Mouse (Mus musculus) heart, embryonic 13.5 days (tissue): ENCODE results near the gene Crybg1. TPM values are rescaled to one million over a fixed set of nuclear protein-coding genes. Genes with fewer than 3 reads are reported as not detected.
"Not testable (repeated sequence)": the region's sequence is repeated elsewhere in the genome, so short reads cannot be mapped to it uniquely, and the experiment has no call there.

Experiments used
- ATAC-seq: fragments of 200-750 bp; cut with Nextera tagmentation; 2 replicates; pipeline ENCODE4 v1.8.0; 2017; ENCODE audit warnings: moderate TSS enrichment; ENCODE audit not compliant: insufficient number of reproducible peaks, low FRiP score, low TSS enrichment; ENCODE audit errors: extremely low read depth
- H3K27ac ChIP-seq: fragments of 300-500 bp; sonication (generic); replicated peaks from 2 replicates; pipeline ENCODE4 v1.5.1; 2015; ENCODE audit warnings: moderate library complexity, mild to moderate bottlenecking, inconsistent platforms
- H3K27me3 ChIP-seq: fragments of 300-500 bp; sonication (generic); replicated peaks from 2 replicates; pipeline ENCODE4 v1.6.1; 2015; ENCODE audit warnings: mild to moderate bottlenecking, inconsistent platforms
- H3K36me3 ChIP-seq: fragments of 300-500 bp; sonication (generic); 2 replicates; pipeline ENCODE4 v1.6.1; 2015; ENCODE audit warnings: mild to moderate bottlenecking, inconsistent platforms
- H3K4me1 ChIP-seq: fragments of 300-500 bp; sonication (generic); 2 replicates; pipeline ENCODE4 v1.6.1; 2015; ENCODE audit warnings: inconsistent platforms
- H3K4me2 ChIP-seq: fragments of 300-500 bp; sonication (generic); 2 replicates; pipeline ENCODE4 v1.6.1; 2015; ENCODE audit warnings: inconsistent platforms, mild to moderate bottlenecking, moderate library complexity
- H3K4me3 ChIP-seq: fragments of 300-500 bp; sonication (generic); 2 replicates; pipeline ENCODE4 v1.5.1; 2015; ENCODE audit warnings: moderate library complexity, mild to moderate bottlenecking, inconsistent platforms
- H3K9ac ChIP-seq: fragments of 300-500 bp; sonication (generic); 2 replicates; pipeline ENCODE4 v1.6.1; 2015; ENCODE audit warnings: inconsistent platforms, mild to moderate bottlenecking, moderate library complexity
- H3K9me3 ChIP-seq: fragments of 300-500 bp; sonication (generic); 2 replicates; pipeline ENCODE4 v1.6.1; 2016; ENCODE audit warnings: inconsistent platforms
- WGBS: fragments of 180-500 bp; shearing (Covaris S2); methylation state at CpG from one replicate; pipeline ENCODE4 v1.1.7; 2015; ENCODE audit warnings: mixed read lengths; 5-methylcytosine and 5-hydroxymethylcytosine counted together
- polyA plus RNA-seq: library from polyadenylated mRNA; unstranded; fragments of >200 nt; fragmentation: Nextera tagmentation; extraction: Ambion mirVana; gene quantifications from 2 replicates; pipeline ENCODE4 v1.2.1, GENCODE M21; 2015

Crybg1 gene
- polyA plus RNA-seq, 1 experiment from 2014 or later = 0.08 TPM

GRCm38 (mm10) chr10:43992506-43992905, 156.1 kb downstream of the Crybg1 start:
- H3K4me3 ChIP-seq = no peak overlapping the region
- 0 out of 2 replicates have a peak, but pooled peaks cover 5% of the 10 kb centered on the region for H3K4me1 ChIP-seq
- no peak overlapping the region for H3K9ac ChIP-seq
- H3K27ac ChIP-seq = no peak overlapping the region
- WGBS = 73% methylated on average over 5 of the region's 5 CpGs
- H3K27me3 ChIP-seq = peaks cover under 1% of the 10 kb centered on the region; the same call in 1 of the 2 replicates
- no peak for ATAC-seq
- no peak overlapping the region for H3K4me2 ChIP-seq
- no peaks in the 10 kb centered on the region for H3K9me3 ChIP-seq
- no peaks in the 10 kb centered on the region for H3K36me3 ChIP-seq

DNA sequence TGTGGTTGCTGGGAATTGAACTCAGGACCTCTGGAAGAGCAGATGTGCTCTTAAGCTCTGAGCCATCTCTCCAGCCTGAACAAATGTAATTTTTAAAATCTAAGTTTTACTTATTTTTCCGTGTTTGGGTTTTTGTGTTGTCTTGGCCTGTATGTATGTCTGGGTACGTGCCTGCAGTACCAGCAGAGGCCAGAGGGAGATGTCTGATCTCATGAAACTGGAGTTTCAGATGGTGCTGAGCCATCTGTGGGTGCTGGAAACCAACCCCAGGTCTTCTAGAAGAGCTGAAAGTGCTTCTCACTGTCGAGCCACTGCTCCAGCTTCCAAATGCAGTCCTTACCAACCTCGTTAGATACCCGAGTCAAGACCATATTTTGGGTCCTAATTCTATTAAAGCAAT, 157.4 kb downstream of the Crybg1 start:
- Histone ChIP-seq H3K9me3 (no peaks in the 10 kb centered on the region), H3K4me3 (no peak overlapping the region), H3K27ac (no peak overlapping the region), H3K4me1 (no peaks in the 10 kb centered on the region), H3K27me3 (no peaks in the 10 kb centered on the region), H3K36me3 (no peaks in the 10 kb centered on the region), H3K4me2 (no peak overlapping the region), H3K9ac (no peak overlapping the region)
- no peak for ATAC-seq
- 82% methylated on average over 5 of the region's 5 CpGs for WGBS

DNA sequence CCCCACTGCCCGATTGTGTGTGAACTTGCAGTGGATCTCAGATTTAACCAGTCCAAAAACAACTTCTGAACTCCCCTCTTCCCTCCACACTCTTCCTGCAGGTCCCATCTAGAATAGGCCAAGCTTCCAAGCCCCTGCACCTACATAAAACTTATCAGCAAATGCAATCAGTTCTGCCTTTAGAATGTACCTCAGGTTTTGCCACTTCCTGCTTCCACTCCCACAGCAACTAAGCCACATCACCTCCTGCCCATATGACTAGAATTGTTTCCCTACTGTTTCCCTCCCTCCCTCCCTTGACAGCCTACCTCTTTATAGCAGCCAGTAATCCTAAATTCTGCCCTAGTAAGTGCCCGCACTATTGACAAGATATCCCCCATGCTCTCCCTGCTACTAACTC, 164.8 kb downstream of the Crybg1 start:
- H3K4me2 ChIP-seq = no peak overlapping the region
- no peak for ATAC-seq
- WGBS = 85% methylated on average over 2 of the region's 2 CpGs

GRCm38 (mm10) chr10:43983241-43983640, 165.4 kb downstream of the Crybg1 start:
- H3K9me3 ChIP-seq = no peaks in the 10 kb centered on the region
- H3K27me3 ChIP-seq = no peaks in the 10 kb centered on the region
- ATAC-seq = no peak
- no peaks in the 10 kb centered on the region for H3K36me3 ChIP-seq
- WGBS = 77% methylated on average over 5 of the region's 5 CpGs
- no peaks in the 10 kb centered on the region; the same call in 1 of the 2 replicates for H3K4me1 ChIP-seq
- no peak overlapping the region for H3K9ac ChIP-seq
- no peak overlapping the region for H3K4me3 ChIP-seq
- no peak overlapping the region for H3K4me2 ChIP-seq
- no peak overlapping the region for H3K27ac ChIP-seq

More for the DNA sequence above, 164.8 kb downstream of the Crybg1 start:
- no peak overlapping the region for H3K27ac ChIP-seq
- H3K4me3 ChIP-seq = no peak overlapping the region
- H3K9me3 ChIP-seq = no peaks in the 10 kb centered on the region
- no peaks in the 10 kb centered on the region; the same call in 1 of the 2 replicates for H3K4me1 ChIP-seq
- no peaks in the 10 kb centered on the region for H3K27me3 ChIP-seq
- no peak overlapping the region for H3K9ac ChIP-seq
- H3K36me3 ChIP-seq = no peaks in the 10 kb centered on the region

GRCm38 (mm10) chr10:43982470-43982869, 166.2 kb downstream of the Crybg1 start:
- 70% methylated on average over 6 of the region's 6 CpGs for WGBS
- H3K36me3 ChIP-seq = no peaks in the 10 kb centered on the region
- ATAC-seq = no peak

DNA sequence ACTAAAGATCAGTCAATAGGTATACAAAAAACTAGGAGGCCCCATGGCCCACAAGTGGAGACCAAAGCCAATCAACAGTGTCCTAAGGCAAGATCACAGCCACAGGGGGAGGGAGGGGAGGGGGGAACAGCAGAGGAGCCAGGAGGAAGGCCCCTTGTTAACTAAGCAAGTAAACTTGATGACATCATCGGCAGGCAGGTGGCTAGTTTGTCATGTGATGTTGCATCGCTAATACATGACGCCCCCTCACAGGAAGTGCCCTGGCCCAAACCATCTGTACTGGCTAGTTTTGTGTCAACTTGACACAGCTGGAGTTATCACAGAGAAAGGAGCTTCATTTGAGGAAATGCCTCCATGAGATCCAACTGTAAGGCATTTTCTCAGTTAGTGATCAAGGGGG, 167.9 kb downstream of the Crybg1 start:
- 88% methylated on average over 3 of the region's 3 CpGs for WGBS
- H3K4me2 ChIP-seq, H3K9ac ChIP-seq, H3K27ac ChIP-seq, H3K9me3 ChIP-seq, ATAC-seq, H3K27me3 ChIP-seq, H3K36me3 ChIP-seq, H3K4me3 ChIP-seq, H3K4me1 ChIP-seq: not testable (repeated sequence)

More at GRCm38 (mm10) chr10:43982470-43982869, 166.2 kb downstream of the Crybg1 start:
- no peak overlapping the region for H3K4me2 ChIP-seq
- no peaks in the 10 kb centered on the region for H3K9me3 ChIP-seq
- no peaks in the 10 kb centered on the region for H3K27me3 ChIP-seq
- H3K4me1 ChIP-seq = no peaks in the 10 kb centered on the region; the same call in 1 of the 2 replicates
- no peak overlapping the region for H3K27ac ChIP-seq
- no peak overlapping the region for H3K4me3 ChIP-seq
- H3K9ac ChIP-seq = no peak overlapping the region

- H3K27me3 ChIP-seq = no peaks in the 10 kb centered on the region
- no peak overlapping the region for H3K9ac ChIP-seq
- H3K27ac ChIP-seq = no peak overlapping the region
- H3K9me3 ChIP-seq = no peaks in the 10 kb centered on the region
- 51% methylated on average over 1 of the region's 1 CpGs for WGBS
- no peaks in the 10 kb centered on the region for H3K36me3 ChIP-seq
- H3K4me3 ChIP-seq = no peak overlapping the region
- no peaks in the 10 kb centered on the region; the same call in 1 of the 2 replicates for H3K4me1 ChIP-seq
- no peak for ATAC-seq
- no peak overlapping the region for H3K4me2 ChIP-seq
Observed at GRCm38 (mm10) chr10:43980080-43980479, 168.6 kb downstream of the Crybg1 start.

DNA sequence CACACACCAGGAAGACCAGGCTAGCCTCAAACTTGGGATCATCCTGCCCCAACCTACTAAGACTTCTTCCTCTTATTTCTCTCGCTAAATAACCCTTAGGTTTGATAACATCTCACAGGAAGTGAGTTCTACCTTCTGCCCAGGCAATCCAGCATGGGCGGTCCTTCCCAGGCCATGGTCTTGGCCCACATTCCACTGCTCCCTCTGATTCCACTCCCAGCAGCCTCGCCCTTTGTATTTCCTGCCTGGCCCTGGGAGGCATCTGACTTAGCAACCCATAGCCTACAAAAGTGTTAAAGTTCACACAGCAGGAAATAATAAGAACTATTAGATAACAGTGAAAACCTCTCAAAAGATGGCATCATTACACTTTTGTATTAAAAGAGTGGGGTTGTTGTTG, 171.3 kb downstream of the Crybg1 start:
- no peak for ATAC-seq
- Histone ChIP-seq H3K9ac (no peak overlapping the region), H3K4me2 (no peak overlapping the region), H3K27me3 (no peaks in the 10 kb centered on the region), H3K4me1 (no peaks in the 10 kb centered on the region; the same call in 1 of the 2 replicates), H3K27ac (no peak overlapping the region), H3K9me3 (no peaks in the 10 kb centered on the region), H3K4me3 (no peak overlapping the region), H3K36me3 (no peaks in the 10 kb centered on the region)
- 43% methylated on average over 3 of the region's 3 CpGs for WGBS

DNA sequence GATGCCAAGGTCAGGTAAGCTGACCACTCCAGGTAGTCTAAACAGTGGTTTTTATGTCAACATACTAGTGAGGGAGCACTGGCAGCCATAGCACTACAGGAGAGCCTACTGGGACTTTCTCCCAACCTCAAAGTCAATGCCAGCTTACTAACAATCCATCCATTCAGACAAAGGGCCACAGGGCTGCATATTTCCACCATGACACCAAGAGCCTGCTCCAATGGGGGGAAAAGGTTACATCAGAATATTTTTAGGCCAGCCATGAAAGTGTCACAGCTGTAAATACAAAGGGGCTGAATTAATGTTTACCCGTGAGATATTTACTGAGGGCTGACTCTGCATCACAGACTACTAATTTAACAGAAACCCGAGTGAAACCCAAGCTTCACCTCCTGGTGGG, 175.4 kb downstream of the Crybg1 start:
- Histone ChIP-seq H3K9ac (no peak overlapping the region), H3K36me3 (no peaks in the 10 kb centered on the region), H3K27ac (no peak overlapping the region), H3K4me2 (no peak overlapping the region), H3K4me1 (no peaks in the 10 kb centered on the region), H3K9me3 (no peaks in the 10 kb centered on the region), H3K27me3 (no peaks in the 10 kb centered on the region), H3K4me3 (no peak overlapping the region)
- WGBS = 57% methylated on average over 2 of the region's 2 CpGs
- no peak for ATAC-seq

DNA sequence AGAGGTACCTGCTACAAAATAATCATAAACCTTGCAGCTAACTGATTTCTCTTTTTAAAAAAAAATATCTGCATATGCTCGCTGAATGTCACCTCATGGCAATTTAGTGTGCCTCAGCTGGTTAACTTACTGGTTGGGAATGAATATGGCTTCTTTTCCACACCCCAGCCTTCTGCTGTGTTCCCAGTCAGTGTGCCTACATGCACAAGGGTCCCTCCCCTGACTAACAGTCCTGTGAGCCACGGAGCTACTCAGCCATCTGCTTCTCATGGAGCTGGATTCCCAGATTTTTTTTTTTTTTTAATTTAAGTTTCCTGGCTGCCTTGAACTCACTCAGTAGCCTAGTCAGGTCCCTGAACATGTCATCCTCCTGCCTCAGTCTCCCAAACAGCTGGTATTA, 183.7 kb downstream of the Crybg1 start:
- H3K27ac ChIP-seq = no peak overlapping the region
- no peak for ATAC-seq
- no peaks in the 10 kb centered on the region for H3K27me3 ChIP-seq
- no peak overlapping the region for H3K4me2 ChIP-seq
- H3K4me1 ChIP-seq = no peaks in the 10 kb centered on the region
- H3K36me3 ChIP-seq = no peaks in the 10 kb centered on the region
- WGBS = 47% methylated on average over 2 of the region's 2 CpGs
- H3K9ac ChIP-seq = no peak overlapping the region
- H3K9me3 ChIP-seq = no peaks in the 10 kb centered on the region
- no peak overlapping the region for H3K4me3 ChIP-seq

- Histone ChIP-seq H3K9ac (no peak overlapping the region), H3K36me3 (peaks cover 7% of the 10 kb centered on the region; the same call in 1 of the 2 replicates), H3K27me3 (no peaks in the 10 kb centered on the region), H3K27ac (no peak overlapping the region), H3K9me3 (no peaks in the 10 kb centered on the region), H3K4me2 (no peak overlapping the region), H3K4me1 (no peaks in the 10 kb centered on the region), H3K4me3 (no peak overlapping the region)
- ATAC-seq = no peak
Observed at GRCm38 (mm10) chr10:43953942-43954341, 194.7 kb downstream of the Crybg1 start.

- no peak overlapping the region for H3K27ac ChIP-seq
- peaks cover 27% of the 10 kb centered on the region for H3K4me1 ChIP-seq
- H3K27me3 ChIP-seq = no peaks in the 10 kb centered on the region
- peaks cover 28% of the 10 kb centered on the region for H3K36me3 ChIP-seq
- H3K4me2 ChIP-seq = no peak overlapping the region
- no peak for ATAC-seq
- H3K9ac ChIP-seq = no peak overlapping the region
- no peak overlapping the region for H3K4me3 ChIP-seq
- H3K9me3 ChIP-seq = no peaks in the 10 kb centered on the region
- 69% methylated on average over 4 of the region's 4 CpGs for WGBS
Observed at GRCm38 (mm10) chr10:43945435-43945834, 203.2 kb downstream of the Crybg1 start.
